Mouse (Mus musculus) heart, embryonic 14.5 days (tissue): ENCODE data around the gene Cldnd1. TPM values are rescaled to one million over a fixed set of nuclear protein-coding genes. Genes with fewer than 3 reads are reported as not detected.

ENCODE experiments used
- ATAC-seq: fragments of 200-750 bp; cut with Nextera tagmentation; 2 replicates; pipeline ENCODE4 v1.8.0; 2017; ENCODE audit warnings: low read depth, moderate TSS enrichment; ENCODE audit not compliant: insufficient number of reproducible peaks, insufficient read depth, low FRiP score
- H3K27ac ChIP-seq, 2 experiments: fragments of 200-500 bp in 1 of 2; fragments of 300-500 bp in 1 of 2; sonication (generic) in 1 of 2; replicated peaks in 1 of 2; 2 replicates each; pipeline ENCODE4 v1.5.1; 2012 to 2014; ENCODE audit warnings: low read depth in 2 of 2, low read length in 2 of 2, control low read depth in 1 of 2, mild to moderate bottlenecking in 1 of 2, mixed read lengths in 1 of 2; ENCODE audit not compliant: control insufficient read depth in 1 of 2, insufficient read depth in 1 of 2
- H3K27me3 ChIP-seq: fragments of 300-500 bp; sonication (generic); 2 replicates; pipeline ENCODE4 v1.6.1; 2014; ENCODE audit warnings: mild to moderate bottlenecking, low read length, control low read depth; ENCODE audit not compliant: control insufficient read depth, insufficient read depth
- H3K36me3 ChIP-seq: fragments of 300-500 bp; sonication (generic); 2 replicates; pipeline ENCODE4 v1.6.1; 2014; ENCODE audit warnings: mild to moderate bottlenecking, control low read depth, low read length, mixed read lengths; ENCODE audit not compliant: control insufficient read depth, insufficient read depth
- H3K4me1 ChIP-seq, 2 experiments: fragments of 200-500 bp in 1 of 2; fragments of 300-500 bp in 1 of 2; sonication (generic) in 1 of 2; 2 replicates each; pipeline ENCODE4 v1.6.1; 2012 to 2014; ENCODE audit warnings: low read length in 2 of 2, control low read depth in 1 of 2, mixed read lengths in 1 of 2; ENCODE audit not compliant: control insufficient read depth in 2 of 2, insufficient read depth in 2 of 2
- H3K4me2 ChIP-seq: fragments of 300-500 bp; sonication (generic); 2 replicates; pipeline ENCODE4 v1.6.1; 2014; ENCODE audit warnings: mild to moderate bottlenecking, low read length
- H3K4me3 ChIP-seq, 2 experiments: fragments of 200-500 bp in 1 of 2; fragments of 300-500 bp in 1 of 2; sonication (generic) in 1 of 2; 2 replicates each; pipeline ENCODE4 v1.5.1; 2012 to 2014; ENCODE audit warnings: low read length in 2 of 2, mild to moderate bottlenecking in 2 of 2, control low read depth in 1 of 2, low read depth in 1 of 2, moderate library complexity in 1 of 2; ENCODE audit not compliant: control insufficient read depth in 1 of 2, insufficient read depth in 1 of 2
- H3K9ac ChIP-seq: fragments of 300-500 bp; sonication (generic); 2 replicates; pipeline ENCODE4 v1.6.1; 2014; ENCODE audit warnings: mild to moderate bottlenecking, low read length
- H3K9me3 ChIP-seq: fragments of 300-500 bp; sonication (generic); 2 replicates; pipeline ENCODE4 v1.6.1; 2016; ENCODE audit warnings: low read length, control low read depth; ENCODE audit not compliant: control insufficient read depth
- WGBS: fragments of 180-500 bp; shearing (Covaris S2); extraction: QIAGEN DNeasy Blood & Tissue Kit; methylation state at CpG from one replicate; pipeline ENCODE4 v1.1.7; 2014; 5-methylcytosine and 5-hydroxymethylcytosine counted together
- polyA plus RNA-seq: library from polyadenylated mRNA; unstranded; fragments of >200 nt; fragmentation: Nextera tagmentation; extraction: Ambion mirVana; gene quantifications from 2 replicates; pipeline ENCODE4 v1.2.1, GENCODE M21; 2014

Cldnd1 gene
- polyA plus RNA-seq, 1 experiment from 2014 or later, result 111 TPM

DNA sequence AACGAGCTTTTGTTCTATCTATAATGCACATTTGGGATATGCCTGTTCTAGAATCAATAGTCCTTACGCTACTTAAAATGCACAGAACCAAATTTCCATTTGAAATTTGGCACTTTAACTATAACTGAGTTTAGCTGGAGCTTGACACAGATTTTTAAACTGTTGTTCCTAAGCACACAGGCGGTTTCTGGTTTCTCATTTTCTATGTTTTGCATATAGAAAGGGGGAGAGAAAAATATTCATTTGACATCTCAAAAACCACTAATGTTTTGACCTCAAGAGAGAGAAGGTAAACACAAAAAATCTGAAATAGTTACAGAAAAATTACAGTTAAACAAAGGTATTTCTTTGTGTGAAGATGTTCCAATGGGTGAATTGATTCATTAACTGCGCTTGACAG lies 18.2 kb upstream of the Cldnd1 start:
- ATAC-seq, result no peak
- no peak overlapping the region for H3K9ac ChIP-seq
- no peaks in the 10 kb centered on the region for H3K9me3 ChIP-seq
- no peak overlapping the region for H3K27ac ChIP-seq
- WGBS, result 78% methylated on average over 4 of the region's 4 CpGs
- H3K4me1 ChIP-seq, result no peaks in the 10 kb centered on the region
- H3K4me3 ChIP-seq, result no peak overlapping the region
- H3K27me3 ChIP-seq, result no peaks in the 10 kb centered on the region
- H3K4me2 ChIP-seq, result no peak overlapping the region
- no peaks in the 10 kb centered on the region for H3K36me3 ChIP-seq

DNA sequence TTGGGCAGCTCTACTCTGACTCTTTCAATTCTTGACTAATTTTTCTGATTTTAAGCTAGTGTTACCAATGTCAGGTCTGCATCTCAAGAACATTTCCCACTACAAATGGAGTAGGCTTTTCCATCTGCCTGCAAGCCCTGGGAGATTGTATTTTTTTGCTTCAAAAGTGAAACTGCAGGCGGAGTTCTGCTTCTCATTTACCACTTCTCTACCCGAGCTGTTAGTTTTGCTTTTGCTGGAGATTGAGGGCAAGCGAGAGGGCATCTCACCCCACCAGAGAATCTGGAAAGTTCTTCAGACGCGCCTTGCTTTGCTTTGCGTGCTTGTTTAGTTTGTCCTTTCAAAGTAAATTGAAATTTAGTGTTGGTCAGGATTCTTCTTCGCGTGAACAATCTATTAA lies 15.5 kb upstream of the Cldnd1 start:
- 80% methylated on average over 8 of the region's 8 CpGs for WGBS
- no peak overlapping the region for H3K27ac ChIP-seq
- no peaks in the 10 kb centered on the region for H3K9me3 ChIP-seq
- H3K36me3 ChIP-seq, result no peaks in the 10 kb centered on the region
- no peaks in the 10 kb centered on the region for H3K27me3 ChIP-seq
- no peaks in the 10 kb centered on the region for H3K4me1 ChIP-seq
- no peak for ATAC-seq
- H3K9ac ChIP-seq, result no peak overlapping the region
- H3K4me2 ChIP-seq, result no peak overlapping the region
- H3K4me3 ChIP-seq, result no peak overlapping the region

GRCm38 (mm10) chr16:58713128-58713527 lies 14.6 kb upstream of the Cldnd1 start:
- no peak for ATAC-seq
- no peak overlapping the region for H3K27ac ChIP-seq
- H3K27me3 ChIP-seq, result no peaks in the 10 kb centered on the region
- no peaks in the 10 kb centered on the region for H3K9me3 ChIP-seq
- no peak overlapping the region for H3K4me3 ChIP-seq
- H3K9ac ChIP-seq, result no peak overlapping the region
- no peak overlapping the region for H3K4me2 ChIP-seq
- H3K4me1 ChIP-seq, result no peaks in the 10 kb centered on the region
- H3K36me3 ChIP-seq, result no peaks in the 10 kb centered on the region
- 90% methylated on average over 1 of the region's 1 CpGs for WGBS

GRCm38 (mm10) chr16:58715018-58715417 lies 12.7 kb upstream of the Cldnd1 start:
- Histone ChIP-seq H3K4me2 (no peak overlapping the region), H3K27me3 (no peaks in the 10 kb centered on the region), H3K9ac (no peak overlapping the region), H3K4me1 (no peaks in the 10 kb centered on the region), H3K4me3 (no peak overlapping the region), H3K36me3 (no peaks in the 10 kb centered on the region), H3K9me3 (no peaks in the 10 kb centered on the region), H3K27ac (no peak overlapping the region)
- 54% methylated on average over 4 of the region's 4 CpGs for WGBS
- ATAC-seq, result no peak

- H3K27me3 ChIP-seq, result no peaks in the 10 kb centered on the region
- H3K4me3 ChIP-seq, result no peak within 1 kb of the TSS
- H3K9ac ChIP-seq, result no peak within 1 kb of the TSS
- 91% methylated on average over 7 of the region's 7 CpGs for WGBS
- H3K4me1 ChIP-seq, result no peaks in the 10 kb centered on the region
- H3K4me2 ChIP-seq, result no peak within 1 kb of the TSS
- H3K36me3 ChIP-seq, result no peaks in the 10 kb centered on the region
- no peak for ATAC-seq
- no peak within 1 kb of the TSS for H3K27ac ChIP-seq
- no peaks in the 10 kb centered on the region for H3K9me3 ChIP-seq
Observed at GRCm38 (mm10) chr16:58718666-58719120, 9.0 kb upstream of the Cldnd1 start, which contains the start of gene Gpr15. Gene Gpr15 (minus strand): TSS chr16:58719070.

DNA sequence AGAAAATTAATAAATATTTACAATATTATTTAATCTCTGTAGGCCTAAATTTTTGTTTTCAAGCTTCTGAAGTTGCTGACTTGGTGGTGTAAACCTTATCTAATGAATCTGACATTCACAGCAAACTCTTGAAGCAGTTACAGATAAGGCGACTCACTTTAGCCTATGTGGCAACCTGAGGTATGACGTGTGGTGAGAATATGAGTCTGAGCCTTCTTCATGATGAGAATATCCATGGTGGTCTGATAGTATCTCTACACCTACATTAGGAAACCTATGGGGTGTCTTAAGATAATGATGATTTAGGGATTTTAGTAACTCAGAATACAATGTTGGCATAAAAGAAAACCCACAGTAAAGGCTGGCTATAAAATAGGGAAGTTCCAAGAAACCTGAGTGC lies 5.4 kb upstream of the Cldnd1 start:
- Histone ChIP-seq H3K27ac (no peak overlapping the region), H3K9me3 (no peaks in the 10 kb centered on the region), H3K36me3 (no peaks in the 10 kb centered on the region), H3K27me3 (no peaks in the 10 kb centered on the region), H3K9ac (no peak overlapping the region), H3K4me1 (no peaks in the 10 kb centered on the region), H3K4me2 (no peak overlapping the region), H3K4me3 (no peak overlapping the region)
- WGBS, result 78% methylated on average over 2 of the region's 2 CpGs
- no peak for ATAC-seq

DNA sequence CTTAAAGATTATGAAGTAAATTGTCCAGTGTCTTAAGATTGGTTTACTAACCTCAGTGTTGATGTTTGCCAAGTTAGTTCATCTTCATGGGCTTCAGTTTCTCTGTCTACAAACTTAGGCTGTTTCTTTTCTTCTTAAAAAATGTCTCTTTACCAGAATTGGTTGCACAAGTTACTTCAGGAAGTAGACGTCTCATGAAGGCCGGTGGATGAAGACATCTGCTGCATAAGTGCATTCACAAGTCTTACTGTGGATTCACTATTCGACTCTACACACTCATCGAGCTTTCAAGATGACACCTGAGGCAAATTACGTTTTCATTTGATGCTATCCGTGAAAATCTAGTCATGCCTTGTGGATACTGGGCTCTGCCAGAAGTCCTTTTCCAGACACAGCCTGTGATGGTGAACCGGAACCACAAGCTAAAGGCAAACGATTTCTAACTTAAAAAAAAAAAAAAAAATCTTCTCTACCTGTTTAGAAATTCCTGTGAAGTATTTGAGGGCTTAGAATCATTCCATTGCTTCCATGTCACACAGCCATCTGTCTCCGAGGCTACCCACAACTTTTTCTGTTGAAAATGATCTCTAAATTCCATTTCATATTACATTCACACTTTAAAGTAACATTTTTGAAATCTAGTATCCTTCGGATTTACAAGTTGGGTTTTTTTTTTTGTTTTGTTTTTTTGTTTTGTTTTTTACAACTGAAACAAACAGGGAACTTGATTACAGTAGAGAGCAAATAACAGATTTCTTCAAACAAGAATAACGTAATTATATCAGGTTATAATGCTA lies 832 bp upstream of the Cldnd1 start:
- no peak for ATAC-seq
- Histone ChIP-seq H3K27me3 (no peaks in the 10 kb centered on the region), H3K9me3 (no peaks in the 10 kb centered on the region), H3K4me3 (peak overlapping the region in 1 of 2 experiments; percentile 64; a peak in 2 of 4 replicates), H3K27ac (no peak overlapping the region), H3K4me2 (peak overlapping the region; percentile 70), H3K36me3 (peaks cover 23% of the 10 kb centered on the region), H3K9ac (peak overlapping the region; percentile 78), H3K4me1 (0 out of 4 replicates have a peak, but pooled peaks cover 0 to 5% of the 10 kb centered on the region in 2 experiments)
- WGBS, result 74% methylated on average over 11 of the region's 11 CpGs
